Mouse (Mus musculus): ENCODE results near the gene Atad3a.

GRCm38 (mm10) chr4:155695531-155696062 is 65.3 kb downstream of the Atad3a start:
- TF ChIP-seq CTCF (IDR thresholded peaks at IDR 0.05; ENCODE audit: control insufficient read depth, insufficient read depth, insufficient replicate concordance, low read depth, low read length) (no peak), POLR2A (IDR thresholded peaks at IDR 0.05; ENCODE audit: control insufficient read depth, low read depth, low read length) (no peak)

Data from testis, adult 2 months (tissue).